Mouse (Mus musculus) gastrocnemius, adult 8-10 months (tissue): ENCODE data around the gene Zp3. TPM values are rescaled to one million over a fixed set of nuclear protein-coding genes. Genes with fewer than 3 reads are reported as not detected.
A peak's percentile ranks its signal among the peaks of the same experiment; 100 is the strongest.

Source experiments
- DNase-seq, 2 experiments: peaks; one replicate each; pipeline ENCODE4 v3.0.0; 2022; ENCODE audit warnings: low spot score in 2 of 2
- total RNA-seq, 4 experiments: library from RNA; stranded (reverse); gene quantifications; 2 replicates each; pipeline ENCODE4 v1.2.4; 2022

Gene Zp3
- not detected for total RNA-seq

- no peak for DNase-seq
Observed at GRCm38 (mm10) chr5:135979904-135980303, at the start of gene Zp3. Gene Zp3 (plus strand): TSS chr5:135980099.

- DNase-seq = no peak
Observed at GRCm38 (mm10) chr5:135931526-135931925, 48.4 kb upstream of the Zp3 start.

GRCm38 (mm10) chr5:135932359-135932758, 47.5 kb upstream of the Zp3 start:
- DNase-seq = no peak

GRCm38 (mm10) chr5:135933222-135933899, 46.5 kb upstream of the Zp3 start:
- DNase-seq = no peak

- DNase-seq = peak; percentile 43 to 59
Observed at GRCm38 (mm10) chr5:135933900-135934441, 45.9 kb upstream of the Zp3 start.

GRCm38 (mm10) chr5:135934481-135935175, 45.3 kb upstream of the Zp3 start, which contains the start of gene Ywhag:
Gene Ywhag (minus strand): TSS chr5:135934616.
- DNase-seq = peak; percentile 95 to 96

GRCm38 (mm10) chr5:135935176-135935523, 44.7 kb upstream of the Zp3 start:
- no peak for DNase-seq

- DNase-seq = no peak
Observed at GRCm38 (mm10) chr5:135935641-135936190, 44.2 kb upstream of the Zp3 start.

GRCm38 (mm10) chr5:135940587-135940986, 39.3 kb upstream of the Zp3 start:
- no peak for DNase-seq

- DNase-seq = no peak
Observed at GRCm38 (mm10) chr5:135942710-135943109, 37.2 kb upstream of the Zp3 start.

- no peak for DNase-seq
Observed at GRCm38 (mm10) chr5:135945916-135946408, 33.9 kb upstream of the Zp3 start.

GRCm38 (mm10) chr5:135946621-135947020, 33.3 kb upstream of the Zp3 start:
- no peak for DNase-seq

GRCm38 (mm10) chr5:135950710-135951412, 29.0 kb upstream of the Zp3 start:
- DNase-seq = no peak

- no peak for DNase-seq
Observed at GRCm38 (mm10) chr5:135951660-135952059, 28.2 kb upstream of the Zp3 start.

GRCm38 (mm10) chr5:135952830-135953229, 27.1 kb upstream of the Zp3 start:
- no peak for DNase-seq

GRCm38 (mm10) chr5:135956300-135957206, 23.3 kb upstream of the Zp3 start:
- no peak for DNase-seq

GRCm38 (mm10) chr5:135957207-135957974, 22.5 kb upstream of the Zp3 start:
- peak; percentile 87 to 96 for DNase-seq

GRCm38 (mm10) chr5:135958367-135958766, 21.5 kb upstream of the Zp3 start:
- DNase-seq = no peak

- DNase-seq = no peak
Observed at GRCm38 (mm10) chr5:135959911-135960310, 20.0 kb upstream of the Zp3 start.
